Mouse (Mus musculus): Measurements from ENCODE around the gene Tmem14a. TPM values are rescaled to one million over a fixed set of nuclear protein-coding genes. Genes with fewer than 3 reads are reported as not detected.

Gene Tmem14a
- polyA plus RNA-seq, 1 experiment from 2014 or later = 6.7 TPM

DNA sequence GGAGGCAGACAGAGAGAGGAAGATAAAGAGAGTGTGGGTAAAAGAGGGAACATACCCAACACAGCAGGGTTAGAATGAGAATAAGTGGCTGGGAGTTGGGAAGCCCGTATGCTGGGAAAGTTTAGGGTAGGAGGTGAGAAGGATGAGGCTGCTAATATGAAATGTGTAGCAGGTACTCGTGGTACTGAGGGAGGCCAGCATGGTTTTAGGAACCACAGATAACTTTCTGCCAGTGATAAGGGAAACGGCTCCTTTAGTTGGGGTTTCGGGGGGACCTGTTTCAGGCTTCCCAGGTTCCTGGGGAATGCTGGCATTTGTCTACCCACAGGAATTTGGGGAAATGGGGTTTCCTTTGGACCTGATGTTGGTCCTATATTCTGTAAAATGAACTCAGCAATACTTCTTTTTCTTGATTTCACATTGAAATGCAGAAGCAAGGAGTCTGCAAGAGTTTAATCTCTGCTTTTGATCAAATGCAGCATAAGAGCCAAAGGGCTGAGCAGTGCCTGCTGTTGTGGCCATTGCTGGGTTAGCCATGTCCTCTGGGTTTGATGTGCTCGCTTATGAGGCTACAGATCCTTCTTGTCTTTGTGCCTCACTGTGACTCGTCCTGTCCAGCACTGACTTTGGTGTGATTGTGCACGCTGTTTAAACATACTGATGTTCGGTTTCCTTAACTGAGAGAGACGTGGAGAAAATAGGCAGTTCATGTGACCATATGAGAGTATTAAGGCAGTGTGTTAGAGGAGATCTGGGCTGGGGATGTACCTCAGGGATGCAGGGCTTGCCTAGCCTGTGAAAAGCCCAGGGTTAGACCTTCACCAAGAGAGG is 30.4 kb downstream of the Tmem14a start:
- H3K4me1 ChIP-seq (ENCODE audit: control insufficient read depth, insufficient read depth, low read length) = no peaks in the 10 kb centered on the region
- H3K4me3 ChIP-seq (ENCODE audit: low read depth, low read length) = no peak overlapping the region
- WGBS = 89% methylated on average over 9 of the region's 9 CpGs
- no peak overlapping the region for H3K9ac ChIP-seq (ENCODE audit: low read length)
- no peaks in the 10 kb centered on the region for H3K9me3 ChIP-seq (ENCODE audit: control insufficient read depth, low read length)
- H3K27ac ChIP-seq (replicated peaks; ENCODE audit: low read depth, low read length) = no peak overlapping the region
- H3K27me3 ChIP-seq (ENCODE audit: control insufficient read depth, insufficient read depth, low read length) = no peaks in the 10 kb centered on the region
- no peaks in the 10 kb centered on the region for H3K36me3 ChIP-seq (ENCODE audit: control insufficient read depth, insufficient read depth, low read length)
- DNase-seq (ENCODE audit: low spot score) = no peak
- no peak for ATAC-seq (ENCODE audit: insufficient number of reproducible peaks, low FRiP score, low TSS enrichment, low read depth)
- H3K4me2 ChIP-seq (ENCODE audit: low read depth, severe bottlenecking) = no peak overlapping the region

DNA sequence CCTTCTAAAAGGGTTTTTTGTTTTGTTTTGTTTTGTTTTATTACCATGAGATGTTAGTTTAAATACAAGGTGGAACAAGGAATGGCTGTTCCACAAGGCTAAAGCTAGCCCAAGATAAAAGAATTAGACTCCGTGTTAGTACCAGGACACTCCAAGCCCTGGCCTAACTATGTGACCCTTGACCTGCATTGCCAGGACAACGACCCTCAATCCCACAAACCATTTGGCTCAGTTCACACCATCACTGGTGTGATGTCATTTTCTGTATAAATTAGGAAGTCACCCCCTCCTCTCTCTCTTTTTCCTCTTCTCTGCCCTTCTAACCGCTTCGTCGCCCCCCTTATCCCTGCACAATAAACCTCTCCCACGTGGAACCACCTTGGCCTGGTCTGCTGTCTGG is 33.3 kb downstream of the Tmem14a start:
- Histone ChIP-seq H3K4me1 (ENCODE audit: control insufficient read depth, insufficient read depth, low read length) (no peaks in the 10 kb centered on the region), H3K4me2 (ENCODE audit: low read depth, severe bottlenecking) (no peak overlapping the region), H3K36me3 (ENCODE audit: control insufficient read depth, insufficient read depth, low read length) (no peaks in the 10 kb centered on the region), H3K27ac (replicated peaks; ENCODE audit: low read depth, low read length) (no peak overlapping the region), H3K9ac (ENCODE audit: low read length) (no peak overlapping the region), H3K4me3 (ENCODE audit: low read depth, low read length) (no peak overlapping the region), H3K27me3 (ENCODE audit: control insufficient read depth, insufficient read depth, low read length) (no peaks in the 10 kb centered on the region), H3K9me3 (ENCODE audit: control insufficient read depth, low read length) (no peaks in the 10 kb centered on the region)
- ATAC-seq (ENCODE audit: insufficient number of reproducible peaks, low FRiP score, low TSS enrichment, low read depth) (no peak), DNase-seq (ENCODE audit: low spot score) (no peak)
- WGBS = 78% methylated on average over 6 of the region's 6 CpGs

DNA sequence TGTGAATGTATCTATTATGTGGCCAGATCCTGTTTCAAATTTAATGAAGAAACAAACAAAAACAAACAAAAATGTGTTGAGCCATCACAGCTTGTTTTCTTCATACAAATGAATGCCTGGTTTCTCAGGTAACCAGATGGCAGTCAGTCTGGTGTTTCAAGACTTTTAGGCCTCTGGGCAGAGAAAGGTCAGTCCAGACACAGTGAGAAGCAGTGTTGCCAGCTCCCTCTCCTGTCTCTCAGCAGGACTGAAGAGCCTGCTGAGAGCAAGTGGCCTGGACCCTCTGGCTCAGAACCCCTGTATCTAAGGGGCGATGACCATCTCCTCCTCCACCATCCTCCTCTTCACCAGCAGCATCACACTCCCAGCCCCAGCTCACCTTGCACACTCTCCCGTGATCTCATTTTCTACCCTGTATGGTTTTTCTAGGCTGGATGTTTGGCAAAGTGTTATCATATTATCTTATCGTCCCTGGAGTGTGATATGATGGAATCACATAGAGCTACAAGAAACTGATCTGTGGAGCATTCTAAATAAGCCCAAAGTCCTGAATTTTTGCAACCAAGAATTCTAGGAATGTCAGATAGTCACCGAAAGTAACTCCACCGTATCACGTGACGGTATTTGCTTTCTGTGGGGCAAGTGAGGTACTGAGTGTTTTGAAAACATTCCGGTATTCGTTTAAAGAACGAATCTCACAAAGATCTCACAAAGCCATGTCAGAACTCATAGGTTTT is 34.4 kb downstream of the Tmem14a start:
- Histone ChIP-seq H3K4me3 (ENCODE audit: low read depth, low read length) (no peak overlapping the region), H3K4me2 (ENCODE audit: low read depth, severe bottlenecking) (no peak overlapping the region), H3K27ac (replicated peaks; ENCODE audit: low read depth, low read length) (no peak overlapping the region), H3K9ac (ENCODE audit: low read length) (no peak overlapping the region), H3K9me3 (ENCODE audit: control insufficient read depth, low read length) (no peaks in the 10 kb centered on the region), H3K27me3 (ENCODE audit: control insufficient read depth, insufficient read depth, low read length) (no peaks in the 10 kb centered on the region), H3K36me3 (ENCODE audit: control insufficient read depth, insufficient read depth, low read length) (no peaks in the 10 kb centered on the region), H3K4me1 (ENCODE audit: control insufficient read depth, insufficient read depth, low read length) (no peaks in the 10 kb centered on the region)
- DNase-seq (ENCODE audit: low spot score) (no peak), ATAC-seq (ENCODE audit: insufficient number of reproducible peaks, low FRiP score, low TSS enrichment, low read depth) (no peak)
- 89% methylated on average over 10 of the region's 10 CpGs for WGBS

DNA sequence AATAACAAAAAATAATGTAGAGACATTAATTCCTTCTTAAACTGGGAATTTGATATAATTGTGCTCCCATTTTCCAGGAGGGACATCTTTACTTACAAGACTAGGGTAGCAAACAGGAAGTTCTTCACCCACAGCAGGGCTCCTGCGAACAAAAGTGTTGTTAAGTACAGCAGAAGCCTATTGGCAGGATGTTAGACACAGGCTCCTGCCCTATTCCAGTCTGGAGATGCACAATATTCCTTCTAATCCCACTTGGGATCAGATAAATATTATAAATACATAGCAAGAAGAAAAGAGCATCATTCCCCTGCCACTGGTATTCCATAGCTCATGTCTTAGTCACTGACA is 34.9 kb downstream of the Tmem14a start:
- ATAC-seq (ENCODE audit: insufficient number of reproducible peaks, low FRiP score, low TSS enrichment, low read depth) (no peak), DNase-seq (ENCODE audit: low spot score) (no peak)
- H3K4me1 ChIP-seq (ENCODE audit: control insufficient read depth, insufficient read depth, low read length) = no peaks in the 10 kb centered on the region
- no peaks in the 10 kb centered on the region for H3K27me3 ChIP-seq (ENCODE audit: control insufficient read depth, insufficient read depth, low read length)
- H3K4me3 ChIP-seq (ENCODE audit: low read depth, low read length) = no peak overlapping the region
- H3K9me3 ChIP-seq (ENCODE audit: control insufficient read depth, low read length) = no peaks in the 10 kb centered on the region
- H3K27ac ChIP-seq (replicated peaks; ENCODE audit: low read depth, low read length) = no peak overlapping the region
- H3K36me3 ChIP-seq (ENCODE audit: control insufficient read depth, insufficient read depth, low read length) = no peaks in the 10 kb centered on the region
- 89% methylated on average over 1 of the region's 1 CpGs for WGBS
- H3K9ac ChIP-seq (ENCODE audit: low read length) = no peak overlapping the region
- no peak overlapping the region for H3K4me2 ChIP-seq (ENCODE audit: low read depth, severe bottlenecking)

DNA sequence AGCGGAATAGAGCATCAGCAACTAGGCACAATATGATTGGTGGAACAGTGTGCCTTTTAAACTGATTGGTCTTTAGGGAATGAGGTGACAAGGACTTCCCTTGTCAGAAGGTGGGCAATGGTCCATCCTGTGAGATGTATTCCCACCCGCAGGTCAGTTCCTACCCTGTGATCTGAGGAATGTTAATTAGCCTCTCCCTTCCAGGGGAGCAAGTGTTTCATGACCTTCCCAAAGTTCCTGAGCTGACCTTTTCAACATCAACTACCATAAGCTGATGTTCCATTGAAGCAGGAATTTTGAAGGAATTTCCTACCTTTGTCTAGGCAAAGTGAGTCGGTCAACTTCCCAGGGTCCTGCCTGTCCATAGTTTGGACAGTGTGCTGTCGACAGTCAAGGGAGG is 35.5 kb downstream of the Tmem14a start:
- no peak overlapping the region for H3K4me3 ChIP-seq (ENCODE audit: low read depth, low read length)
- H3K9me3 ChIP-seq (ENCODE audit: control insufficient read depth, low read length) = no peaks in the 10 kb centered on the region
- ATAC-seq (ENCODE audit: insufficient number of reproducible peaks, low FRiP score, low TSS enrichment, low read depth) = no peak
- no peaks in the 10 kb centered on the region for H3K36me3 ChIP-seq (ENCODE audit: control insufficient read depth, insufficient read depth, low read length)
- no peak overlapping the region for H3K9ac ChIP-seq (ENCODE audit: low read length)
- WGBS = 80% methylated on average over 4 of the region's 4 CpGs
- no peak for DNase-seq (ENCODE audit: low spot score)
- H3K27me3 ChIP-seq (ENCODE audit: control insufficient read depth, insufficient read depth, low read length) = no peaks in the 10 kb centered on the region
- H3K4me2 ChIP-seq (ENCODE audit: low read depth, severe bottlenecking) = no peak overlapping the region
- H3K4me1 ChIP-seq (ENCODE audit: control insufficient read depth, insufficient read depth, low read length) = no peaks in the 10 kb centered on the region
- H3K27ac ChIP-seq (replicated peaks; ENCODE audit: low read depth, low read length) = no peak overlapping the region

DNA sequence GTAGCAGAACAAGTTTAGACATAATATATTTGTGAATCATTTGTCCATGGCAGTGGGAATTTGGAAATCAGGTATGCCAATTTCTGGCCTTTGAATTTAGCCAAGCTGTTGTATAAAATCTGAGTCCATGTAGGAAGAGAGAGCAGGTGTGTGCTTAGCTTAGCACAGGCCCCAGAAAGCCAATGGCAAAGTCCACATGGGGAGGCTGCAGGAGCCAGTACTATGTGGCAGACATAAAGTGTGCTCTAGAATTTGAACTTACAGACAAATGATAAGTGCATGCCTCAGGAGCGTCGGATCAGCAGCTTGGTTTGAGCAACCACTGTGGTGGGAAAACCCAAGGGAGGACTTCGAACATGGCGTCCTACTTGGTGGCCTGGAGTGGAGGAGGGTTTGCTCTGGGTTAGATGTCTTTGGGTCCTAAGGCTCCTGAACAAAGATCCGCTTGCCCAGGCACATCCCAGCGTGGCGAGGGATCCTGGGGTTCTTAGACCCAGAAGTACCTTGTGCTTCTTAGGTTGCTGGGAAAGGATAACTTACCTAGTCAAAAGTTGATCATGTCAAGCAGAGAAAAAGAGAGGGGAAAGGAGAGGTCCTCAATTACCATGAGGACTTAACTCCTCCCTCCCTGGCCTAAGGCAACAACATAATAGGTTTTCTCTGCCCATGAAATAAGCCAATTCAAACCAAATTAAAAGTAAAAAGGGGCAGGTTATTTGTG is 37.4 kb downstream of the Tmem14a start:
- Histone ChIP-seq H3K9me3 (ENCODE audit: control insufficient read depth, low read length) (no peaks in the 10 kb centered on the region), H3K36me3 (ENCODE audit: control insufficient read depth, insufficient read depth, low read length) (no peaks in the 10 kb centered on the region), H3K4me3 (ENCODE audit: low read depth, low read length) (no peak overlapping the region), H3K27ac (replicated peaks; ENCODE audit: low read depth, low read length) (no peak overlapping the region), H3K9ac (ENCODE audit: low read length) (no peak overlapping the region), H3K4me2 (ENCODE audit: low read depth, severe bottlenecking) (no peak overlapping the region), H3K4me1 (ENCODE audit: control insufficient read depth, insufficient read depth, low read length) (no peaks in the 10 kb centered on the region), H3K27me3 (ENCODE audit: control insufficient read depth, insufficient read depth, low read length) (no peaks in the 10 kb centered on the region)
- DNase-seq (ENCODE audit: low spot score) = no peak
- ATAC-seq (ENCODE audit: insufficient number of reproducible peaks, low FRiP score, low TSS enrichment, low read depth) = no peak
- 89% methylated on average over 7 of the region's 7 CpGs for WGBS

DNA sequence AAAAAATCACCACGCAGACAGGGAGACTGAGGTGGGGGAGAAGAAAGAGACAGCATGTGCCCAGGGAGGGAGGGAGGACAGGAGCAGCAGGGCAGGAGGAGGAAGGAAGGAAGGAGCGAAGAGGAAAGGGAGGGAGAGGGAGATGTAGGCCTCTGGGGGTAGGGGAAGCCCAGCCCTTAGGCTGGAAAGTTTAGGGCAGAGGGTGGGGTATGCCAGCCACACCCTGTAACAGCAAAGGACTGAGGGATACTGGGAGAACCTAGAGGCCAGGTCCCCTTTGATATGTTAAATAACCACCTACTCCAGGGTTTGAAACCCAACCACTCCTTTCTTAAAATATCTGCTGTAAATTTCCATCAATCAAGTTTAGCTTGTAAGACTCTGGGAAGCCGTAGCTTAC is 38.0 kb downstream of the Tmem14a start:
- DNase-seq (ENCODE audit: low spot score) = no peak
- Histone ChIP-seq H3K4me3 (ENCODE audit: low read depth, low read length) (no peak overlapping the region), H3K4me2 (ENCODE audit: low read depth, severe bottlenecking) (no peak overlapping the region), H3K27me3 (ENCODE audit: control insufficient read depth, insufficient read depth, low read length) (no peaks in the 10 kb centered on the region), H3K9ac (ENCODE audit: low read length) (no peak overlapping the region), H3K36me3 (ENCODE audit: control insufficient read depth, insufficient read depth, low read length) (no peaks in the 10 kb centered on the region), H3K4me1 (ENCODE audit: control insufficient read depth, insufficient read depth, low read length) (no peaks in the 10 kb centered on the region), H3K9me3 (ENCODE audit: control insufficient read depth, low read length) (no peaks in the 10 kb centered on the region), H3K27ac (replicated peaks; ENCODE audit: low read depth, low read length) (no peak overlapping the region)
- 65% methylated on average over 3 of the region's 3 CpGs for WGBS
- ATAC-seq (ENCODE audit: insufficient number of reproducible peaks, low FRiP score, low TSS enrichment, low read depth) = no peak

DNA sequence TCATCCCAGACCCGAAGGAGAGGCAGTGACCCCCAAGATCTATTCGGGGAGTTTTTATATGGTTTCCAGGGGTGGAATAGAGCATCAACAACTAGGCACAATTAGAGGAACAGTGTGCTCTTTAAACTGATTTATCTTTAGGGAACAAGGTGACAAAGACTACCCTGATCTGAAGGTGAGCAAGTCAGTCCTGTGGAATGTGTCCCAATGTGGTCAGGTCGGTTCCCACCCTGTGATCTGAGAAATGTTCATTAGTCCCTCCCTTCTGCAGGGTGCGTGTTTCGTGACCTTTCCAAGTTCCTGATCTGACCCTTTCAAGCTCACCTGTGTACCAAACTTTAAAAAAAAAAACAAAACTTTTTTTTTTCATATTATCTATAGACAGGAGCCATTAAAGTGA is 38.5 kb downstream of the Tmem14a start:
- no peak for DNase-seq (ENCODE audit: low spot score)
- Histone ChIP-seq H3K9me3 (ENCODE audit: control insufficient read depth, low read length) (no peaks in the 10 kb centered on the region), H3K9ac (ENCODE audit: low read length) (no peak overlapping the region), H3K4me2 (ENCODE audit: low read depth, severe bottlenecking) (no peak overlapping the region), H3K27me3 (ENCODE audit: control insufficient read depth, insufficient read depth, low read length) (no peaks in the 10 kb centered on the region), H3K4me1 (ENCODE audit: control insufficient read depth, insufficient read depth, low read length) (no peaks in the 10 kb centered on the region), H3K4me3 (ENCODE audit: low read depth, low read length) (no peak overlapping the region), H3K36me3 (ENCODE audit: control insufficient read depth, insufficient read depth, low read length) (no peaks in the 10 kb centered on the region), H3K27ac (replicated peaks; ENCODE audit: low read depth, low read length) (no peak overlapping the region)
- no peak for ATAC-seq (ENCODE audit: insufficient number of reproducible peaks, low FRiP score, low TSS enrichment, low read depth)
- 74% methylated on average over 5 of the region's 5 CpGs for WGBS

All from limb, embryonic 11.5 days (tissue).